Mouse (Mus musculus) bone marrow, adult 2 months (tissue): ENCODE measurements around the gene Osgin1.

Experiments
- CTCF ChIP-seq: fragments of 200-500 bp; IDR thresholded peaks from 2 replicates; pipeline ENCODE4 v1.5.1; 2011; ENCODE audit warnings: low read length, control low read depth; ENCODE audit not compliant: control insufficient read depth, insufficient read depth
- POLR2A ChIP-seq: fragments of 200-500 bp; IDR thresholded peaks from 2 replicates; pipeline ENCODE4 v1.6.1; 2011; ENCODE audit warnings: low read depth, mild to moderate bottlenecking, control low read depth, low read length, borderline replicate concordance; ENCODE audit not compliant: control insufficient read depth

DNA sequence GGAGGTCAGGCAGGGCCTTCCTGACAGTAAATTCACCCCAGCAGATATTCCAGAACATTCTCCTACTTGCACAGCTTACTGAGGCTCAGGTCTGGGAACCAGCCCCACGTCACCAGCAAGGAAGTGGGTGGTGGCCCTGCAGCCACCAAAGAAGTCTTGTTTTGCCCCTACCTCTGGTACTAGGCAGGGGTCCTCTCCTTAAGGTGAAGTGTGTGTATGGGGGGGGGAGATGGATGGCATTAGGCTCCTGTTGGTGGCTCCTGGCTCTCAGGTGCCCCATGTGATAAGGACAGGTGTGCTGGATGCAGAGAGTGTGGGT lies 7.0 kb downstream of the Osgin1 start:
- TF ChIP-seq POLR2A (no peak), CTCF (no peak)
